ENCODE assay signal across 24 mouse cellular contexts in the genomic region with DNA sequence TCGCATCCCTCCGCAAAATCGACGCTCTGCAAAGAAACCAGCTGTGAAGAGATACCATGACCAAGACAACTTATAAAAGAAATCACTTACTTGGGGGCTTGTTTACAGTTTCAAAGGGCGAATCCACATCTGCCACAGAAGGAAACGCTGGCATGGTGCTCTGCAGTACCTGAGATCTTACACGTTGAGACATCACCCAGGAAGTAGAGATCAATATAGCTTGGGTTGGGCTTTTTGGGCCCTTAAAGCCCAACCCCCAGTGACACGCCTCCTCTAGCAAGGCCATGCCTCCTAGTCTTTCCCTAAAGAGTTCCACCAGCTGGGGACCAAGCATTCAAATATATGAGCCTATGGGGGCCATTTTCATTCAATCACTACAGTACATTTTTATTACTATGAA.
"Had no signal": no experiment of that assay in that cellular context is flagged by ENCODE, and none has a peak within 500 bp of the region (broad histone marks: within the 10 kb centered on the region; RNA-seq: fewer than 3 reads in every experiment).

No protein-coding gene starts in this region.

- DNase-seq: liver, embryonic 13.5 days; liver, postnatal 0 days; lung, adult 2 months; lung, postnatal 14 days; lung, postnatal 36 days; midbrain, embryonic 14.5 days; retina, postnatal 1 day; right cerebral cortex, adult 18-20 months; right cerebral cortex, postnatal 25 days; right cerebral cortex, postnatal 4 days; spleen, adult 18-20 months; thymus, adult 18-20 months; thymus, postnatal 14 days; thymus, postnatal 36 days had no signal

- H3K9ac ChIP-seq: liver, embryonic 13.5 days; liver, embryonic 15.5 days; liver, postnatal 0 days; lung, embryonic 15.5 days; midbrain, embryonic 12.5 days; neural tube, embryonic 13.5 days; neural tube, embryonic 15.5 days had no signal

- H3K36me3 ChIP-seq: liver, embryonic 13.5 days; liver, embryonic 15.5 days; lung, embryonic 15.5 days; midbrain, embryonic 12.5 days; neural tube, embryonic 13.5 days; neural tube, embryonic 15.5 days had no signal

- H3K27ac ChIP-seq: liver, embryonic 13.5 days; liver, embryonic 15.5 days; lung, embryonic 15.5 days; macrophage; midbrain, embryonic 12.5 days; neural tube, embryonic 13.5 days; neural tube, embryonic 15.5 days had no signal

- H3K9me3 ChIP-seq: liver, embryonic 13.5 days; liver, embryonic 15.5 days; lung, embryonic 15.5 days; midbrain, embryonic 12.5 days; neural tube, embryonic 13.5 days; neural tube, embryonic 15.5 days had no signal

- H3K27me3 ChIP-seq: liver, embryonic 13.5 days; liver, embryonic 15.5 days; lung, embryonic 15.5 days; midbrain, embryonic 12.5 days; neural tube, embryonic 13.5 days; neural tube, embryonic 15.5 days had no signal

- H3K4me2 ChIP-seq: liver, embryonic 13.5 days; liver, embryonic 15.5 days; lung, embryonic 15.5 days; midbrain, embryonic 12.5 days; neural tube, embryonic 13.5 days; neural tube, embryonic 15.5 days had no signal

- H3K4me1 ChIP-seq: liver, embryonic 13.5 days; liver, embryonic 15.5 days; megakaryocyte, embryonic 14.5 days; neural tube, embryonic 13.5 days; neural tube, embryonic 15.5 days had no signal

- H3K4me3 ChIP-seq: liver, embryonic 13.5 days; liver, embryonic 15.5 days; lung, embryonic 15.5 days; megakaryocyte, embryonic 14.5 days; midbrain, embryonic 12.5 days; myocyte; neural tube, embryonic 13.5 days; neural tube, embryonic 15.5 days had no signal

- ATAC-seq: liver, postnatal 0 days; lung, postnatal 0 days; midbrain, embryonic 16.5 days had no signal
